Mouse (Mus musculus) limb, embryonic 14.5 days (tissue): ENCODE measurements around the gene Ccng1. TPM values are rescaled to one million over a fixed set of nuclear protein-coding genes. Genes with fewer than 3 reads are reported as not detected.
A peak's percentile ranks its signal among the peaks of the same experiment; 100 is the strongest.

ENCODE experiments used
- ATAC-seq: fragments of 200-750 bp; cut with Nextera tagmentation; 2 replicates; pipeline ENCODE4 v1.8.0; 2017; ENCODE audit warnings: low read depth, moderate number of reproducible peaks, moderate TSS enrichment; ENCODE audit not compliant: low FRiP score
- DNase-seq: peaks from one replicate; pipeline ENCODE4 v3.0.0-alpha.2; 2015; ENCODE audit warnings: low spot score
- H3K27ac ChIP-seq: fragments of 300-500 bp; sonication (generic); replicated peaks from 2 replicates; pipeline ENCODE4 v1.5.1; 2014; ENCODE audit warnings: low read depth, mild to moderate bottlenecking, low read length, moderate library complexity, mixed read lengths
- H3K27me3 ChIP-seq: fragments of 300-500 bp; sonication (generic); 2 replicates; pipeline ENCODE4 v1.6.1; 2014; ENCODE audit warnings: low read length, mixed read lengths; ENCODE audit not compliant: control insufficient read depth, insufficient read depth
- H3K36me3 ChIP-seq: fragments of 300-500 bp; sonication (generic); 2 replicates; pipeline ENCODE4 v1.6.1; 2014; ENCODE audit warnings: mild to moderate bottlenecking, low read length, moderate library complexity, mixed read lengths; ENCODE audit not compliant: control insufficient read depth, insufficient read depth
- H3K4me1 ChIP-seq: fragments of 300-500 bp; sonication (generic); 2 replicates; pipeline ENCODE4 v1.6.1; 2014; ENCODE audit warnings: antibody characterized with exemption, low read length, mixed read lengths; ENCODE audit not compliant: control insufficient read depth, insufficient read depth
- H3K4me2 ChIP-seq: fragments of 300-500 bp; sonication (generic); replicated peaks from 2 replicates; pipeline ENCODE4 v1.6.1; 2014; ENCODE audit warnings: low read depth, mild to moderate bottlenecking, low read length, moderate library complexity; ENCODE audit not compliant: severe bottlenecking
- H3K4me3 ChIP-seq: fragments of 300-500 bp; sonication (generic); replicated peaks from 2 replicates; pipeline ENCODE4 v1.5.1; 2014; ENCODE audit warnings: low read length
- H3K9ac ChIP-seq: fragments of 300-500 bp; sonication (generic); 2 replicates; pipeline ENCODE4 v1.6.1; 2014; ENCODE audit warnings: mild to moderate bottlenecking, low read depth, low read length, moderate library complexity; ENCODE audit not compliant: severe bottlenecking
- H3K9me3 ChIP-seq: fragments of 300-500 bp; sonication (generic); 2 replicates; pipeline ENCODE4 v1.6.1; 2016; ENCODE audit warnings: low read length; ENCODE audit not compliant: control insufficient read depth
- POLR2A ChIP-seq: fragments of 200-500 bp; IDR thresholded peaks from 2 replicates; pipeline ENCODE4 v1.8.0; 2012; ENCODE audit warnings: inconsistent platforms, mild to moderate bottlenecking, moderate library complexity, borderline replicate concordance; ENCODE audit not compliant: insufficient read depth, insufficient read length; ENCODE audit errors: extremely low read depth
- WGBS: fragments of 180-500 bp; shearing (Covaris S2); extraction: QIAGEN DNeasy Blood & Tissue Kit; methylation state at CpG from one replicate; pipeline ENCODE4 v1.1.7; 2014; 5-methylcytosine and 5-hydroxymethylcytosine counted together
- polyA plus RNA-seq, 2 experiments: library from polyadenylated mRNA; depleted of rRNA in 1 of 2; stranded (reverse) in 1 of 2; unstranded in 1 of 2; fragments of >200 nt; fragmentation: Nextera tagmentation in 1 of 2; extraction: Ambion mirVana in 1 of 2; gene quantifications; 2 replicates each; pipeline versions ENCODE4 v1.2.1 to v1.2.3; 2012 to 2014

Ccng1 gene
- polyA plus RNA-seq (2012; rRNA removed) (16.7 and 20.8 TPM in 2 replicates), polyA plus RNA-seq (2014; fragmentation: Nextera tagmentation; extraction: Ambion mirVana) (48.1 and 50.0 TPM in 2 replicates)

DNA sequence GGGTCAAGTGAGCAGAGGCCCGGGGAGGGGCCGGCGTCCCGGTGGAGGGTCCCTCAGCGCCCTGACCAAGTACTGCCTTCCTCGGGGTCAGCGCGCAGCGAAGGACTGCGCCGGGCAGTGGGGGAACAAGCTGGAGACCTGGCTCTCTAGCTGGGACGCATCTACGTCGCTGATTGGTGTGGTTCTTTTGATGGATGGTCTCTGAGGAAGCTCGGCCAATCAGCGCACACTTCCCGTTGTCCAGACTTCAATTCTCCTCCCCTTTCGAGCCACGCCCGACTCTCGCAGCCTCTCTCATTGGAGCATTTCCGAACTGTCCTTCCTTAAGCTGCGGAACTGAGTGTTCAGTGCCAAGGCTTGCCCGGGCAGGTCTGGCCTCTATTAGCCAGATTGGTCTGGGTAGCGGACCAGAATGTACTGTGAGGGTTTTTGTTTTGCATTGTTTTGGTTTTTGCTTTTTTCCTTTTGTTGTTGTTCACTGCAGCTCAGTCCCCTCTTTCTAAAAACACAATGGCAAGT lies at the start of gene Ccng1:
Gene Ccng1, minus strand, starts transcription at position 203 of the 519 bp plus-strand sequence.
- Histone ChIP-seq H3K4me3 (peak within 1 kb of the TSS; percentile 69), H3K9ac (peak within 1 kb of the TSS; percentile 77), H3K4me1 (peaks cover 16% of the 10 kb centered on the region), H3K9me3 (no peaks in the 10 kb centered on the region), H3K4me2 (peak within 1 kb of the TSS; percentile 73), H3K36me3 (peaks cover 11% of the 10 kb centered on the region), H3K27ac (peak within 1 kb of the TSS; percentile 26), H3K27me3 (no peaks in the 10 kb centered on the region)
- TF ChIP-seq POLR2A = peak; percentile 84; the same call in 1 of the 2 replicates
- peak; percentile 95 for DNase-seq
- WGBS = under 1% methylated on average over 25 of the region's 25 CpGs
- ATAC-seq = peak; percentile 99

DNA sequence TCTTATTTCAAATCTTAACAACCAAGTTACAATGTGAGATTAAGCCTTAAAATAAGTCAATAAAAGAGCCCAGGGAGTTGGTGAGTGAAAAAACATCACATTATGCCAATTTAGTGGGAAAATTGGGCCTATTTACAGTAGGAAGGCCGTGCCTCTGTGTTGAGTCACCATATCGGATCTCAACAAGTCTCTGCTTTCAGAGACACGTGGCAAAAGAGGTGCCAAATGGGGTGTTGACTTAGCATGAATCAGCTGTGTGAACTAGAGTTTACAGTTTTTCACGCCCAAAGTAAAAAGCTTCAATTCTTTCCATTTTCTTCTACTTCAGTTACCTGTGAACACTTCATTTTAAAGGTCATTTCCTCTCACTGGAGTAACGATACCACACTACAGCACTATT lies 35.2 kb upstream of the Ccng1 start:
- no peak for TF ChIP-seq POLR2A
- no peak overlapping the region for H3K9ac ChIP-seq
- no peaks in the 10 kb centered on the region for H3K36me3 ChIP-seq

DNA sequence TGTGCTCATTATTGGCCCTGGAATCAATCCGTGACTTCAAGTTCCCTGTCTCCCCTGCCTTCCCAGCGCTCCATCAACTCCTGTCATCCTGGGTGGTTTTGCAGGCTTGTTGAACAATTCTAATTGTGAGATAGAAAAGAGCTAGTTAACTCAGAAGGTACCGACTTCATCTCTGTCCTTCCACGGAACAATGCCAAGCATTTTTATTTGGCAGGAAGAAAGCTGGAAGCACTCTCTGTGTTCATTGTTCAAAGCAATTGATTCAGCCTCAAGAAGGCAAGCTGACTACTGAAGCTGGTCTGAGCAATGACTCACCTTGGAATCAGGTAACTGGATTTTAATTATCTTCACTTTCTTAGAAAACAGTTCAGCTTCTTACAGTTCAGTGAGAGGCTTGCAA lies 34.6 kb upstream of the Ccng1 start:
- no peak for TF ChIP-seq POLR2A
- H3K27ac ChIP-seq = no peak overlapping the region
- H3K27me3 ChIP-seq = no peaks in the 10 kb centered on the region
- H3K4me3 ChIP-seq = no peak overlapping the region
- no peaks in the 10 kb centered on the region for H3K36me3 ChIP-seq
- H3K4me2 ChIP-seq = no peak overlapping the region
- H3K9ac ChIP-seq = no peak overlapping the region
- 78% methylated on average over 4 of the region's 4 CpGs for WGBS
- H3K4me1 ChIP-seq = no peaks in the 10 kb centered on the region
- ATAC-seq (no peak), DNase-seq (no peak)
- no peaks in the 10 kb centered on the region for H3K9me3 ChIP-seq

More for the DNA sequence above, 35.2 kb upstream of the Ccng1 start:
- no peaks in the 10 kb centered on the region for H3K4me1 ChIP-seq
- H3K27ac ChIP-seq = no peak overlapping the region
- H3K9me3 ChIP-seq = no peaks in the 10 kb centered on the region
- no peak overlapping the region for H3K4me3 ChIP-seq
- ATAC-seq (no peak), DNase-seq (no peak)
- WGBS = 59% methylated on average over 5 of the region's 5 CpGs
- H3K27me3 ChIP-seq = no peaks in the 10 kb centered on the region
- no peak overlapping the region for H3K4me2 ChIP-seq

DNA sequence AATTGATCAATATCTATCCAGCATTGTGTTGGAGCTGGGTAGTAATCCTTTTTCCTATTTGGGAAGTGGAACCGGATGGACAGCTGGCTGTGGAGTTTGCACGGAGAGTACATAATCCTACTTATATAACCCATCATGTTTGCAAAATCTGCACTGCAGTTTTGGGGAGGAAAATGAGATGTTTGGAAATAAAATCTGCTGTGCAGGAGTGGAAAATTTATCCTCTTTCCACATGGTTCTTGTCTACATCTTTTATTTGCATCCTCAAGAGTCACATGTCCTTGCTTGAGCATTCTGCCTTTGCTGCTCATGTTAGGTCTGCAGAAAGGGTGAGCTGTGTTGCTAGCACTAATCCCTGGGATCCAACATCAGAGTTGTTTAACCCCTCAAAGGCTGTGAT lies 31.8 kb upstream of the Ccng1 start:
- H3K4me1 ChIP-seq = no peaks in the 10 kb centered on the region
- no peak overlapping the region for H3K4me3 ChIP-seq
- TF ChIP-seq POLR2A = no peak
- ATAC-seq (no peak), DNase-seq (no peak)
- H3K27ac ChIP-seq = no peak overlapping the region
- no peak overlapping the region for H3K4me2 ChIP-seq
- WGBS = 81% methylated on average over 2 of the region's 2 CpGs
- H3K36me3 ChIP-seq = no peaks in the 10 kb centered on the region
- no peaks in the 10 kb centered on the region for H3K9me3 ChIP-seq
- H3K27me3 ChIP-seq = no peaks in the 10 kb centered on the region
- no peak overlapping the region for H3K9ac ChIP-seq

DNA sequence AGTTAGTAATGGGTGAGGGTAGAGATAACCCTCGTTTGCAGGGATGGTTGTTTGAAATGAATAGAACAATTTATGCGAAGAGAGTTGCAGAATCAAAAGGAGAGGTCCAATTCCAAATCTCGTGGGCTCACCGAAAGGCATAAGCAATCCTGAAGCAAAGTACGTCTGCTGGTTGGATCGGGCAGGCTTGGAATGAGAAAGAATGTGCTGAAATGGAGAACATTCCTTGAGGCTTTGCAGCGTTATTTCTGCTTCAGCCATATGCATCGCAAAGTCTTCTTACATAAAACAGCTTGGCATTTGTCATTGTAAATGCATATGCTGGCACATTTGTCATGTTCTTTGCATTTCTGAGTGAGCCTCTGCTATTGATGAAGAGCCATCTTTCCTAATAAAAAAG lies 29.2 kb upstream of the Ccng1 start:
- Histone ChIP-seq H3K27me3 (no peaks in the 10 kb centered on the region), H3K9me3 (no peaks in the 10 kb centered on the region), H3K36me3 (no peaks in the 10 kb centered on the region), H3K27ac (no peak overlapping the region), H3K9ac (no peak overlapping the region), H3K4me1 (no peaks in the 10 kb centered on the region), H3K4me2 (no peak overlapping the region), H3K4me3 (no peak overlapping the region)
- WGBS = 74% methylated on average over 8 of the region's 8 CpGs
- no peak for TF ChIP-seq POLR2A
- ATAC-seq = no peak
- no peak for DNase-seq
